8 mouse cellular contexts compared by ENCODE assay signal in genomic region chr16:27387634-27388611, GRCm38 (mm10). TPM values are rescaled to one million over a fixed set of nuclear protein-coding genes. Genes with fewer than 3 reads are reported as not detected.
DNase-seq lines count a peak whose midpoint lies in the region; ATAC-seq lines count a peak whose summit lies in the region.

No protein-coding gene starts in this region.

- H3K4me3 ChIP-seq in hindbrain, embryonic 12.5 days, result peak overlapping the region; percentile 93
- peak overlapping the region; percentile 91 for H3K4me3 ChIP-seq in limb, embryonic 15.5 days
- peak overlapping the region; percentile 81 for H3K4me3 ChIP-seq in midbrain, embryonic 15.5 days

- H3K9me3 ChIP-seq in hindbrain, embryonic 12.5 days (replicated peaks), result no peaks in the 10 kb centered on the region
- no peaks in the 10 kb centered on the region for H3K9me3 ChIP-seq in limb, embryonic 15.5 days
- H3K9me3 ChIP-seq in midbrain, embryonic 15.5 days, result no peaks in the 10 kb centered on the region

- 52% methylated on average over 12 of the region's 12 CpGs for WGBS in hindbrain, embryonic 12.5 days
- 58% methylated on average over 12 of the region's 12 CpGs for WGBS in limb, embryonic 15.5 days
- WGBS in midbrain, embryonic 15.5 days, result 40% methylated on average over 12 of the region's 12 CpGs

- H3K4me2 ChIP-seq in hindbrain, embryonic 12.5 days (replicated peaks), result peak overlapping the region; percentile 71
- peak overlapping the region; percentile 58 for H3K4me2 ChIP-seq in limb, embryonic 15.5 days
- peak overlapping the region; percentile 76 for H3K4me2 ChIP-seq in midbrain, embryonic 15.5 days

- peak overlapping the region; percentile 98 for H3K9ac ChIP-seq in hindbrain, embryonic 12.5 days
- no peak overlapping the region for H3K9ac ChIP-seq in limb, embryonic 15.5 days
- peak overlapping the region; percentile 90 for H3K9ac ChIP-seq in midbrain, embryonic 15.5 days

- H3K27me3 ChIP-seq in hindbrain, embryonic 12.5 days, result no peaks in the 10 kb centered on the region
- no peaks in the 10 kb centered on the region for H3K27me3 ChIP-seq in limb, embryonic 15.5 days
- H3K27me3 ChIP-seq in midbrain, embryonic 15.5 days (replicated peaks), result no peaks in the 10 kb centered on the region

- H3K4me1 ChIP-seq in hindbrain, embryonic 12.5 days, result peaks cover 25% of the 10 kb centered on the region
- H3K4me1 ChIP-seq in limb, embryonic 15.5 days, result peaks cover 15% of the 10 kb centered on the region
- H3K4me1 ChIP-seq in midbrain, embryonic 15.5 days, result peaks cover 33% of the 10 kb centered on the region

- peak; percentile 90 for DNase-seq in heart, adult 11 months
- no peak for DNase-seq in heart, postnatal 4 days
- DNase-seq in embryo, embryonic 10.5 days (ENCODE audit: low spot score), result peak; percentile 19
- peak; percentile 75 for DNase-seq in yolk sac, embryonic 10.5 days (ENCODE audit: low spot score)
- DNase-seq in frontal cortex, postnatal 36 days (ENCODE audit: low spot score in 2 of 2), result no peak

- H3K27ac ChIP-seq in hindbrain, embryonic 12.5 days, result peak overlapping the region; percentile 97
- H3K27ac ChIP-seq in limb, embryonic 15.5 days, result peak overlapping the region; percentile 96; the same call in 1 of the 2 replicates
- H3K27ac ChIP-seq in midbrain, embryonic 15.5 days, result peak overlapping the region; percentile 96

- ATAC-seq in hindbrain, embryonic 12.5 days (ENCODE audit: low FRiP score), result no peak
- ATAC-seq in limb, embryonic 15.5 days (ENCODE audit: insufficient number of reproducible peaks, low FRiP score, low TSS enrichment, low read depth), result no peak
- peak; percentile 6; the same call in 1 of the 2 replicates for ATAC-seq in midbrain, embryonic 15.5 days (replicated peaks)

- H3K36me3 ChIP-seq in hindbrain, embryonic 12.5 days, result no peaks in the 10 kb centered on the region
- H3K36me3 ChIP-seq in limb, embryonic 15.5 days, result no peaks in the 10 kb centered on the region
- no peaks in the 10 kb centered on the region for H3K36me3 ChIP-seq in midbrain, embryonic 15.5 days (replicated peaks)

RNA-seq across cellular contexts. Expression of gene Ccdc50, which starts 0.7 kb away (rescaled TPM):
- 10 to 100 TPM; 61.1 to 64.5 TPM for total RNA-seq in heart, postnatal 4 days (2021)
- 66.4 and 71.6 TPM in 2 replicates for polyA plus RNA-seq in hindbrain, embryonic 12.5 days (2016; fragmentation: Nextera tagmentation; extraction: Ambion mirVana)
- 38.2 and 42.8 TPM in 2 replicates for polyA plus RNA-seq in limb, embryonic 15.5 days (2015; fragmentation: Nextera tagmentation; extraction: Ambion mirVana)
- polyA plus RNA-seq in midbrain, embryonic 15.5 days (2015; fragmentation: Nextera tagmentation; extraction: Ambion mirVana), result 44.5 and 48.4 TPM in 2 replicates

RNA-seq across cellular contexts. Expression of gene Uts2b, which starts 17.9 kb away (rescaled TPM):
- total RNA-seq in heart, postnatal 4 days (2021), result 1 to 10 TPM; 4.1 to 4.9 TPM
- 1.8 and 2.2 TPM in 2 replicates for polyA plus RNA-seq in hindbrain, embryonic 12.5 days (2016; fragmentation: Nextera tagmentation; extraction: Ambion mirVana)
- 1.0 and 1.9 TPM in 2 replicates for polyA plus RNA-seq in limb, embryonic 15.5 days (2015; fragmentation: Nextera tagmentation; extraction: Ambion mirVana)
- 0.56 TPM in 1 of 2 replicates, not detected in the other for polyA plus RNA-seq in midbrain, embryonic 15.5 days (2015; fragmentation: Nextera tagmentation; extraction: Ambion mirVana)

Comparison
In these comparisons a context has a peak if more than half of its experiments do, and no peak if none do; other contexts are left out.
1. DNase-seq: peak in heart, adult 11 months (single experiment), embryo, embryonic 10.5 days (single experiment) and yolk sac, embryonic 10.5 days (single experiment); none in heart, postnatal 4 days (single experiment) and frontal cortex, postnatal 36 days (0 of 2).
2. Peak in every context shown above with its lines, with median percentiles within 50 percentile points of each other: H3K27ac ChIP-seq, H3K4me2 ChIP-seq and H3K4me3 ChIP-seq.